Mouse (Mus musculus) cortical plate, adult 2 months (tissue): ENCODE results near the gene Cyp2d40. TPM values are rescaled to one million over a fixed set of nuclear protein-coding genes. Genes with fewer than 3 reads are reported as not detected.

ENCODE experiments used
- H3K27ac ChIP-seq: fragments of 200-500 bp; 2 replicates; pipeline ENCODE4 v1.5.1; 2012; ENCODE audit warnings: low read length, control low read depth, inconsistent platforms; ENCODE audit not compliant: insufficient read depth
- H3K4me1 ChIP-seq: fragments of 200-500 bp; 2 replicates; pipeline ENCODE4 v1.6.1; 2011; ENCODE audit warnings: low read length; ENCODE audit not compliant: control insufficient read depth, insufficient read depth
- H3K4me3 ChIP-seq: fragments of 200-500 bp; 2 replicates; pipeline ENCODE4 v1.5.1; 2011; ENCODE audit warnings: mild to moderate bottlenecking, low read length, control low read depth; ENCODE audit not compliant: insufficient read depth
- CTCF ChIP-seq: fragments of 200-500 bp; IDR thresholded peaks from 2 replicates; pipeline ENCODE4 v1.5.1; 2011; ENCODE audit warnings: mild to moderate bottlenecking, control low read depth, low read length; ENCODE audit not compliant: insufficient read depth; ENCODE audit errors: extremely low read depth
- POLR2A ChIP-seq: fragments of 200-500 bp; IDR thresholded peaks from 2 replicates; pipeline ENCODE4 v1.6.1; 2011; ENCODE audit warnings: mild to moderate bottlenecking, low read length, control low read depth; ENCODE audit not compliant: insufficient read depth; ENCODE audit errors: extremely low read depth
- polyA plus RNA-seq: library from polyadenylated mRNA; depleted of rRNA; stranded (reverse); fragments of >200 nt; gene quantifications from 2 replicates; pipeline ENCODE4 v1.2.3, GENCODE M21; 2012; rRNA removed

Cyp2d40 gene
- polyA plus RNA-seq, result not detected in 2 replicates

GRCm38 (mm10) chr15:82763631-82764420 is at the start of gene Cyp2d40:
Gene Cyp2d40 (minus strand): TSS chr15:82764183.
- H3K27ac ChIP-seq, result no peak within 1 kb of the TSS
- H3K4me1 ChIP-seq, result no peaks in the 10 kb centered on the region
- no peak within 1 kb of the TSS for H3K4me3 ChIP-seq
- no peak for TF ChIP-seq POLR2A
- TF ChIP-seq CTCF, result no peak

DNA sequence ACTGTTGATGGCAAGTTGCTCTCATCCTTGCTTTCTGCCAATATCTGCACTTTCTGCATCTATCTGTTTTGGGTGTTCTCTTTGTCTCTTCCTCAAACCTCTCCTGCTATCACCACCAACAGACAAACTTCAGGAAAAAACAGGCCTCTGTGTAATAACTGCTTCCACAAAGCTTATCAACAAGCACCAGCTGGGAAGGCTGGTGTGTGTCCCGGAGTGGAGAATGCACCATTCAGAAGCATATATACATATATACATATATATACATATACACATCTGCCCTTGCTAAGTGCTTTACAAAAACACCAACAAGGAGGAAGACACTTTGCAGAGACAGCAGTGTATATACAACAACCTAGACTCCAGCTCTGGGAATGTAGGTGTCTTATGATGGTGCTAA is 46.6 kb upstream of the Cyp2d40 start:
- H3K4me3 ChIP-seq, result no peak overlapping the region

DNA sequence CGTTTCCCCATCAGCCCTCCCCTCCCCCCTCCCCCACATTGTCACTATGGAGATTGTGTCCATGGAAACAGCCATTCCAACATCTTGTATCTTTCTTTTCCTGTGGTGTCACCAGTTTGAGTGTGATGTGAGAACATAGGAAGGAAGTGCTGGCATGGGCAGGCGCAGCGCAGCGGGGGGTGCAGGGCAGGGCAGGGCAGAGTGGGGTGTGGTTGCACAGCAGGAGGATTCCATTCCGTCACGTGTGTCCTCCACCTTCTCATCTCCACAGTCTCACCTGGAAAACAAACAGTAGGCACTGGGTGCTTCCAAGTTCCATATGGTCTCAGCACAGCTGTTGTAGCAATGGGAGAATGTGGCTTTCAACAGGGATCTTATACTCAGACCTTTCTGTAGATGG is 45.5 kb upstream of the Cyp2d40 start:
- H3K27ac ChIP-seq, result no peak overlapping the region
- no peak overlapping the region for H3K4me3 ChIP-seq
- no peak for TF ChIP-seq POLR2A
- no peak for TF ChIP-seq CTCF
- peaks cover 3% of the 10 kb centered on the region for H3K4me1 ChIP-seq

More for the DNA sequence above, 46.6 kb upstream of the Cyp2d40 start:
- no peak overlapping the region for H3K27ac ChIP-seq
- H3K4me1 ChIP-seq, result peaks cover 3% of the 10 kb centered on the region
- TF ChIP-seq CTCF (no peak), POLR2A (no peak)

GRCm38 (mm10) chr15:82806969-82807763 is 43.2 kb upstream of the Cyp2d40 start:
- H3K4me1 ChIP-seq, result peaks cover 3% of the 10 kb centered on the region
- no peak overlapping the region for H3K27ac ChIP-seq
- TF ChIP-seq POLR2A, result no peak
- H3K4me3 ChIP-seq, result no peak overlapping the region

- TF ChIP-seq CTCF (peak; percentile 93), POLR2A (no peak)
- no peak overlapping the region for H3K4me3 ChIP-seq
- no peaks in the 10 kb centered on the region; the same call in 1 of the 2 replicates for H3K4me1 ChIP-seq
- no peak overlapping the region for H3K27ac ChIP-seq
Observed at GRCm38 (mm10) chr15:82804708-82805639, 41.0 kb upstream of the Cyp2d40 start.

GRCm38 (mm10) chr15:82795936-82796440 is 32.0 kb upstream of the Cyp2d40 start:
- Histone ChIP-seq H3K4me3 (no peak overlapping the region), H3K4me1 (no peaks in the 10 kb centered on the region), H3K27ac (no peak overlapping the region)
- TF ChIP-seq CTCF, result no peak
- TF ChIP-seq POLR2A, result no peak

DNA sequence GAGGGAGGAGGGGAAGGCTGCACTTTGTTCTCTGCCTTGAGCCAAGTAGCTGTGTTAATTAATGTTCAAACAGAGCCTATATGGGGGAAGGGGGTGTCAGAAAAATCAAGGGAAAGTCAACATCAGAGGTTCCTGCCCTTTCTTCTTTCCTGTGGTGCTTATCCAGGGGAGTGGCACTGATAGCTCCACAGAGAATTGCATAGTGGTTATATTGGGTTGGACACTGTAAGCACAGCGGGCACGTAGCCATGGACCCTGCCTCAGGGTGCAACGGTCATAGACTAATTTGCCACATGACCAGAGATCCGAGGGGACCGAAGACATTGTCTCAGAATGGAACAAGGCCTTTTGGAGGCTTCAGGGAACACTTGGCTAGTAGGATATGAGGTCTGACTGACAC is 30.3 kb upstream of the Cyp2d40 start, which contains the start of gene Cyp2d26:
TSS of gene Cyp2d26 (minus strand) at position 18 of the 400 bp plus-strand sequence.
- Histone ChIP-seq H3K27ac (no peak within 1 kb of the TSS), H3K4me3 (no peak within 1 kb of the TSS), H3K4me1 (no peaks in the 10 kb centered on the region)
- no peak for TF ChIP-seq CTCF
- no peak for TF ChIP-seq POLR2A

- Histone ChIP-seq H3K4me1 (no peaks in the 10 kb centered on the region), H3K4me3 (no peak overlapping the region), H3K27ac (no peak overlapping the region)
- no peak for TF ChIP-seq POLR2A
- no peak for TF ChIP-seq CTCF
Observed at GRCm38 (mm10) chr15:82793868-82794267, 29.9 kb upstream of the Cyp2d40 start.

GRCm38 (mm10) chr15:82793454-82793853 is 29.5 kb upstream of the Cyp2d40 start:
- H3K4me3 ChIP-seq, result no peak overlapping the region
- no peaks in the 10 kb centered on the region for H3K4me1 ChIP-seq
- no peak for TF ChIP-seq POLR2A
- no peak for TF ChIP-seq CTCF
- H3K27ac ChIP-seq, result no peak overlapping the region
